Mouse (Mus musculus): ENCODE results near the gene Fig4.

GRCm38 (mm10) chr10:41208860-41209377 lies 94.1 kb downstream of the Fig4 start:
- TF ChIP-seq CTCF (IDR thresholded peaks at IDR 0.05; ENCODE audit: extremely low read depth, insufficient read depth, insufficient read length, insufficient replicate concordance): no peak
- TF ChIP-seq POLR2A (IDR thresholded peaks at IDR 0.05; ENCODE audit: low read depth, low read length): no peak
